Mouse (Mus musculus): ENCODE measurements around the gene Grid2ip.

Gene Grid2ip

GRCm38 (mm10) chr5:143410841-143411395 is 53.8 kb downstream of the Grid2ip start:
- DNase-seq (ENCODE audit: low spot score in 2 of 2): no peak

GRCm38 (mm10) chr5:143421484-143421883 is 64.3 kb downstream of the Grid2ip start:
- DNase-seq (ENCODE audit: low spot score in 2 of 2): no peak

- DNase-seq (ENCODE audit: low spot score in 2 of 2): no peak
Observed at GRCm38 (mm10) chr5:143422990-143423389, 65.9 kb downstream of the Grid2ip start.

- peak in 1 of 2 experiments; percentile 64 for DNase-seq (ENCODE audit: low spot score in 2 of 2)
Observed at GRCm38 (mm10) chr5:143423899-143424519, 66.9 kb downstream of the Grid2ip start.

GRCm38 (mm10) chr5:143434421-143434820 is 77.3 kb downstream of the Grid2ip start:
- peak in 1 of 2 experiments; percentile 58 for DNase-seq (ENCODE audit: low spot score in 2 of 2)

GRCm38 (mm10) chr5:143441298-143441697 is 84.2 kb downstream of the Grid2ip start:
- no peak for DNase-seq (ENCODE audit: low spot score in 2 of 2)

- no peak for DNase-seq (ENCODE audit: low spot score in 2 of 2)
Observed at GRCm38 (mm10) chr5:143441753-143442152, 84.6 kb downstream of the Grid2ip start.
